Mouse (Mus musculus) cerebellum, adult 18-20 months (tissue): ENCODE results near the gene Sae1.

ENCODE experiments used
- DNase-seq, 2 experiments: peaks; one replicate each; pipeline ENCODE4 v3.0.0; 2021

Sae1 gene

DNA sequence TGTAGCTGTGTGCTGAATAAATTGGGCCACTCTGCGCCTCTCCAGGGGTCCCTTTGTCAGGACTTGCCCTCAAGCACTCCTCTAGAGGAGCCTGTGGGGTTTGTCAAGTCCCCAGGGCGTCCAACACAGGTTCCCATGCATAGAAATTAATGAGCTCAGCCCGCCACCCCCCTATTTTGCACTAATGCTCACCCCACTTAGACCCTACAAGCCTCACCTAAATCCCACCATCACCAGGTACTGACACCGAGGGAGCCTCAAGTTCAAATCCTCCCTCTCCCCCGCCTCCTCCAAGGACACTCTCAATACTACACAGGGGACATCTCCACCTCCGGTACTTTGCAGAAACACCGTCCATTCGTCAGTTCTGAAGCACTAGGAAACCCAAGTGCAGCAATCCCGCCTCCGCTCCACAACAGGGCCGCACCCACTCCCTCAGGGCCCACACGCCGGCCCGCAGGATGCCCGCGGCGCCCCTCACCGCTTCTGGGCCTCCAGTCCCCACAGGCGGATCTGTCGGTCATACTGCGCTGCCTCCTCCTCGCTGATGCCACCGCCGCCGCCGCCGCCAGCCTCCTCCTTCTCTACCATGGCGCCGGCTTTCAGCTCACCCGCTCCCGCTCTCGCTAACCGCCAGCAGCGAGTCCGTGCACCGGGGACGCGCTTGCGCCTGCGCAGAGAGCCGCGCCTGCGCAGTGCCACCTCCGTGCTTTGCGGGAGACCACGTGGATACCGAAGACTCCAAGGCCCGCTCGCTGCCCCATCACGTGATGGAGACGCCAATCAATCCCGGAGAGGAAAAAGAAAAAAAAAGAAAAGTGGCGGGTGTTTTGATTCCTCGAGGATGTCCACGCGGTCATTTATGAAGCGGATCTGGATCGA, at the start of gene Sae1:
Sae1 (minus strand) TSS at position 647 of the 882 bp plus-strand sequence.
- peak; percentile 97 to 98 for DNase-seq

DNA sequence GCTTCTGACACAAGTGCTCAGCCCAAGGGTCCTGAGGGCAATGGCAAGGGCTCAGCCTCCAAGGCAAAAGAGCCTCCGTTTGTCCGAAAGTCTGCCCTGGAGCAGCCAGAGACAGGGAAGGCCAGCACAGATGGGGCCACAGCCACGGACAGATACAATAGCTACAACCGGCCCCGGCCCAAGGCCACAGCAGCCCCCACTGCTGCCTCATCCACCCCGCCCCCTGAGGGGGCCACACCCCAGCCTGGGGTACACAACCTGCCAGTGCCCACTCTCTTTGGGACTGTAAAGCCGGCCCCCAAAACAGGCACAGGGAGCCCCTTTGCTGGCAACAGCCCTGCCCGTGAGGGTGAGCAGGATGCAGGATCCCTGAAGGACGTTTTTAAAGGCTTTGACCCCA, 47.5 kb upstream of the Sae1 start:
- DNase-seq, result no peak

DNA sequence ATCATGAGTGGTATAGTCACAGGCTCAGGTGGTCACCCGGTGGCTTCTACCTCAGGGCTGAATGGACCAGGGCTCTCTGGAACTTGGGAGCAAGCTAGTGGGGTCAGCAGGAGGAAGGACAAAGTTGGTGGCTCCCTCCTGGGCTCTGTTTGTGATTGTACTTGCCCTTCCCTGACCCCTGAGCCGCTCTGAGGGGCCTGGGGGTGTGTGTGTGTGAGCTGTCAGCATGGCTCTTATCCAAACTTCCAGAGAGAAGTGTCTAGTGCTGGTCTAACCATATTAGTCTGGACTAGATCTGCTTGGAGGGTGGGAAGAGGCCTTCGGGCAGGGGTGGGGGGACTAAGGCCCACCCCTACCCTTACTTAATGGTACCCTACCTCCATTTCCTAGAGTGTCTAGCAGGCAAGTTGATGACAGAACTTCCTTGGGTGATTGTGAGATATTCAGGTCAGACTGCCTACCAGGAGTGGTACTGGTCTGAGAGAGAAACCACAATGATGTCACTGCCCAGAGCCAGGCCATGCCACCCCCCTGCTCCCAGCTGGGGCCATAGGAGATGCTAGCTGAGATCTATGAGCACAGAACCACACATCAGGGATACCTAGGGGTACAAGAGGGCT, 45.9 kb upstream of the Sae1 start:
- no peak for DNase-seq

DNA sequence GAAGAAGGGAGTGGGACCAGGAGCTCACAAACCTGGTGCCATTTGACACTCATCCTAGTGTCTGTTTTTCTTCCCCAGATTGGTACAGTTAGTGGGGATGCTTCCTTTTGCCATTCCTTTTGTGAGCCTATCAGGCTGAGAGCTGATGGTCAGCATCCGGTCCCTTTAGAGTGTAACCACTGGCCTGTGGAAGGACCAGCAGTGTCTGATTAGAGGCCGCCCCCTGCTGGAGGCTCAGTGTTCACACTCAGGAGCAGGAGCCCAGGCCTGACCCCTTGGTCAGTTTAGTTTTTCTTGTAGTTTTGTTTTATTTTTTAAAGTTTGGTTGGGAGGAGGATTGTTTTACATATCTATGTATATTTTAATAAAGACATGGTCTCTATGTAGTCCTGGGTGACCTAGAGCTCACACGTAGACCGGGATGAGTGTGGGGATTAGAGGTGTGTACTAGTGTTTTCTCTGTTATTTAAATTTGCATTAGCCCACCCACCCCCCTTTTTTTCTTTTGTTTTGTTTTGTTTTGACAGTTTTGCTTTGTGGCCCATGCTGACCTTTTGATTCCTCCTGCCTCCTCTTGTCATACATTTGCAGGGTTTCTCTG, 38.6 kb upstream of the Sae1 start:
- DNase-seq, result peak; percentile 83 to 84

DNA sequence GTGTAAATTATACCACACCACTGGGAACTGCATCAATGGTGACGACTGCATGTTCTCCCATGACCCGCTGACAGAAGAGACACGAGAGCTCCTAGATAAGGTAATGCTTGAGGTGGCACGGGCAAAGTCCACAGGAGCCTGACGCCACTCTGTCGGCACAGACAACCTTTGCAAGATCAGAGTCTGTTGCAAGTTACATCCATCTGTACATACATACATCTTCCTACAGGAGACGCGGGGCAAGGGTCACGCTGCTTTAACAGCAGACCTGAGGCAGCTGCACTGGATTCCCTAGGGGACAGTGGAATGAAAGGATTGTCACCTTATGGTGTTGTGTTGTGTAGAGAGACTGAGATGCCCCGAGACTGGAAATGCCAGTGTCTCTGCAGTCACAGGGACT, 38.1 kb upstream of the Sae1 start:
- no peak for DNase-seq

DNA sequence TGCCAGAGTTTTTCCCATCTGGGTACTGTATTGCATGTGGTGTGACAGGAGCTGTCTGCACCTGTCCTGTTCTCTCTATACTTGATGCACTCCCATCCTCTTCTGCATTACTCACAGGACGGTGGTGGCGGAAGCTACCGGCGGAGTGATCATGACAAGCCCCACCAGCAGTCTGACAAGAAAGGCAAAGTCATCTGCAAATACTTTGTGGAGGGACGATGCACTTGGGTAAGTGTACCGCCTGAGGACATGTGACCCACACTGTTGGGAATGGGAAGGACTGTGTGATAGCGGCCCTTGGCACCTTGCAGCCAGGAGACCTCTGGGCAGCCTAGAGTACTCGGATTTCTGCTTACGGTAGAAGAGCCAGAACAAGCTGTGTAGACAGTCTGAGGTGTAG, 36.1 kb upstream of the Sae1 start:
- no peak for DNase-seq

DNA sequence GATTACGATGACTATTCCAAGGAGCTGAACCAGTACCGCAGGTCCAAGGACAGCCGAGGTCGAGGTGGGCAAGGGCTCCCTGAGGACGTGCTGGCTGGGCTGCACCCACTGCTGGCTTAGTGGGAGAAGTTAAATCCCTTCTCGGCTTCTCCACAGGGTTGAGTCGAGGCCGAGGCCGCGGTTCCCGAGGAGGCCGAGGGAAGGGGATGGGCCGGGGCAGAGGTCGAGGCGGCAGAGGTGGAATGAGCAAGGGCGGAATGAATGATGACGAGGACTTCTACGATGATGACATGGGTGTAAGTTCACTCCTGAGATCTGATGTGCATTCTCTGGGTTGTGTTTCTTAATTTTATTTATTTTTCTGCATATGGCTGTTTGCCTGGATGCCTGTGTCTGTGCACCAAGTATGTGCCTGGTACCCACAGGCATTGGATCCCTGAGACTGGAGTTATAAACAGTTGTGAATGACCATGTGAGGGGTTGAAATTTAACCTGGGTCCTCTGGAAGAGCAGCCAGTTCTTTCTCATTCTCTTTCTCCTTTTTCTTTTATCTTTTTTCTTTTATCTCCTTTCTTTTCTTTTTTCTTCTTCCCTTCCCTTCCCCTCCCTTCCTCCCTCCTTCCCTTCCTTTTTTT, 34.7 kb upstream of the Sae1 start:
- no peak for DNase-seq

DNA sequence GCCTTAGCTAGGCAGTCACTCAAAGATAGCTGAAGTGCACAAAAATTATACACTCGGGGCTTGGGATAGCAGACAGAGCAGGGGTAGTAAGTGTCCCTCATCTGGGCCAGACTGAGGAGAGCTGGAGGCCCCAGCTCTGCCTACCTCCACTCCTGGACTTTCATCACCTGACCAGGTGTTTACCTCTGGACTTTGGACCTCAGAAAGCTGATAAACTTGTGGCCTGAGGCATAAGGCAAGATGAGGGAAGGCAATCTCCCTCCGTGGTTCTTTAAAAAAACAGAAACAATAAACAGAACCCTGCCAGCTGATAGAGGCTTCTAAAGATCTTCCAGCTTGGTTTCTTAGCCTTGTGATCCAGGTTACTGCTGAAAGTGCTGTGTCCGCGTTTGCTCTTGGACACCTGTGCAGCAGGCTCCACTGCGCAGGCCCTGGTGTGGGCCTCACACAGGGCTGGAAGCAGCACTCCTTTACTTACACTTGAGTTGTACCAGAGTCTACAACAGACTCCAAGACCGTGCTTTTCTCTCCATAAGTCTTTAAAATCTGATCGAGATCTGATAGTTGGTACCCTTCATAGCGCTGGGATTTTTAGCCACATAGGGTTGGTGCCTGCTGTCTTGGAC, 33.0 kb upstream of the Sae1 start:
- DNase-seq, result no peak

DNA sequence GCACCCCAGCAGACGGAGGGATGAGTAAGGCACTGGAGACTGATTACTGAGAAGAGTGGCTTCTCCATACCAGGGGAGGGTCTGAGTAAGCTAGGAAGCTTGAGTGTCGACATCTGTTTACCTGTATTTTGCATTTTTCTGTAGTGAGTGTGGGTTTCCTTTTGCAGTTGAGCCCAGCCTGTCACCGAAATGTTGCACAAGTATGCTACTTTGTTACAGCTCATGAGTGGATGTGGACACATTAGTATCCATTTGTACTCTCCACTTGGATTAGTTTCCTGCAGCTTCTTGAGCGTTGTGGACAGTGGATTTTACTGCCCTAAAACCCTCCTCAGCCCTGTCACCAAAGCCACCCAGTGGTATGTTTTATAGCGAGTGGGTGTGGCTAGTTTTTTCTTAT, 31.1 kb upstream of the Sae1 start:
- DNase-seq, result no peak

DNA sequence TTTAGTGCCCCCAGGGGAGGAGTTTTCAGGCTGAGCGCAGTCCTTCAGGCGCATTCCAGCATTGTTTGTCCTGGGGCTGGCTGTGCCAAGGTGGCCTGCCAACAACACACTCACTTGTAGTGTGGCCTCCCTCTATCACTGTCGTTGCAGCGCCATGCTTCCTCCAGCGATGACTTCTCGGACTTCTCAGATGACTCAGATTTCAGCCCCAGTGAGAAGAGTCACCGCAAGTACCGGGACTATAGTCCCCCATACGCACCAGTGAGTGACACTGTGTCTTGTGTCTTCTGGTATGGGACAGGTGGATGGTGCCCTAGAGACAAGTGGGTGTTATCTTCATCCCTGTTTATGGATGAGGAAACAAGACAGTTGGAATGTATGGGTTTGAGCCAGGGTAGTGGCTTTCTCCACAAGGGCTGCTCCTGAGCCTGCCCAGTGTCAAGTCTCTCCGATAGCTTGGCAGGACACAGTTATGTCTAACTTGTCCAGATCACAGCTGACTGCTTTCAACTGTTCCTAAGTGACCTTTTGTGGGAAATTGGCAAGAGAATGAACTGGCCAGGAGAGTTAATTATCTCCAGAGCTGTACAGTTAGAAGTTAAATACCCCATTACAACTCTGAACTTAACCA, 29.6 kb upstream of the Sae1 start:
- DNase-seq, result no peak

DNA sequence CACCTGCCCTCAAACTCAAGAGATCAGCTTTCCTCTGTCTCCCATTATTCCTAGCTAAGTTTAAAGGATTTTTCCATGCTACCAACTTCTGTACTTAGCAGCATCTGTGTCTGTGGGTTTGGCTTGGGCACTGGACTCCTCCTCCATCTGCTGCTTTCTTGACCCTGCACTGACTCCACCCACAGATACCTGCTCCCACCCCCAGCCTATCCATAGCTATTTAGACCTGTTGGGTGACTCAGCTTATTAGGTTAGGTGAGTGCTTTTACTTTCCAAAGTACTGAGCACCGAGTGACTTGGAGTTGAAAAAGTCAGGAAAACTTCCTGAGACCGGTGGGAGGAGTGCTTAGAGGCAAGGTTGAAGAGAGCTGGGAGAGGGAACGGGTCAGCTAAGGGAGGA, 27.8 kb upstream of the Sae1 start:
- DNase-seq, result no peak

DNA sequence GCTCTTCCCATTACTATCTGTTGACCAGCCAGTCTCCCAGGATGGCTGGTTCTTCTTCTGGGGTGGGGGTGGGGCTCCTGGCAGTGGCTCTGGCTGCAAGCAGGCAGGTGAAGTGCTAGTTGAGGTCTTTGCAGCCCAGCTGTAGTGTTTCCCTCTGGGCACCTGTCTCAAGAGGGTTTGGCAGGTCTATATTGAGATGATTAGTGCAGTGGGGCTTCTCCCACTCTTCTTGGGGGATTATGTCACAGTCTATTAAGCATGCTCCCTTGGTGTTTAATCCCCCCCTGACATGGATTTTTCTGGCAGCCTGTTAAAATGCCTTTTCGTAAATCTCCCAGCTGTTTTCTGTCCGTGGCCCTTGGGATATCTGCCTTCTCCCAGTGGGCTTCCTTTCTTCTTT, 25.3 kb upstream of the Sae1 start:
- DNase-seq, result no peak

DNA sequence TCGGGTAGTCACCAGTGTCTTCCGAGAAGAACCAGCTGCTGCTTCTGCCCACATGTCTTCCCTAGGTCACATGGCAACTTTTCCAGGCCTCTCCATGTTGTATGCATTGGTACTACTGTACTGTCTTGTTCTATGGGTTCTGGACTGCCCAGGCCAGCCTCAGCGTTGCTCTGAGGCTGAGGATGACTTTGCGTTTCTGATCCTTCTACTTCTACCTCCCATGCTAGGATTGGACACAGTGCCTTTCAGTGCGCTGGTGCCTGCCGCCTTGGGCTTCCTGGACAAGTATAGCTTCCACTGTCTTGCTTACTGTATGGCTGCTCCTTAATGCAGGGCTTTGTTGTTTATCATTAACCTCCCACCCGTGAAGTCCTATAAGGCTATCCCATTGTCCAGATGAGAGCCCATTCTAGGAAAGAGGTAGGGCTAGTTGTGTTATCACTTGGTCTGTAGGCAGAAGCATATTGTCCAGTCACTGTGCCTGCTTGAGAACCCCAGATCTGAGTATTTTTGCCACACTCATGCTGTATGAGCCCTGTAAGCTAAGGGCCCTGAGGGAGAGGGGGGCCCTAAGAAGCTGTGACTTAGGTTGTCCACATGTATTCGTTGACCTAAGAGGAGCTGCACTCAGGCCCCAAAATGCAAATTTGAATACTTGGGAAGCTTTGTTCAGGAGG, 24.8 kb upstream of the Sae1 start:
- DNase-seq, result no peak

DNA sequence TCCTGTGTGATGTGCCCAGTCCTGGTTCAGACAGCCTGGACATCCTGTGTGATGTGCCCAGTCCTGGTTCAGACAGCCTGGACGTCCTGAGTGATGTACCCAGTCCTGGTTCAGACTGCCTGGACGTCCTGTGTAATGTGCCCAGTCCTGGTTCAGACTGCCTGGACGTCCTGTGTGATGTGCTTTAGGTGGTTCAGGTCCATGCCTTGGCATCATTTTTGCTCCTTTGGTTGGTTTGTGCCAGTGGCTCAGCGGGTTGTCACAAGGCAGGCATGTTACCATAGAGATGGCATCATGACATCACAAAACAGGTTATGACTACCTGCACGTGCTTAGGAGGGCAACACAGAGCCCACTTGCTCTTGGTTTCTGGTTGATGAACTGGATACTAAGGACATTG, 23.5 kb upstream of the Sae1 start:
- DNase-seq, result no peak

DNA sequence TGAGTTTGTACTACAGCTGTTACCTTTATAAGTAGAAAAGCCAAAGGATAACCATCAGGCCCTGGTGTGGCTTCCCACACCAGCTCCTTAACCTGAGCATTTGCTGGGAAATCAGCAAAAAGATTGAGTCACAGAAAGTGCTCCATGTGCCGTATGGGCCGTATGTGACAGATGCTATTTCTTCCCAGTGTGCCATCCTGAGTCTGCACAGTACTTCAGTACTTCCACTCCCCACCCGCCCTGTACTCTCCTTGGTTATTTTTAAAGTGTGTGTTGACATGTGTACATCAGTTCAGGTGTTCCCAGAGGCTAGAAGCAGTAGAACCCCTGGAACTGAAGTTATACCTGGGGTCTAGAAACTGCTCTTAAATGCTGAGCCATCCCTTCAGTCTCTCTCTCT, 19.4 kb upstream of the Sae1 start:
- DNase-seq, result no peak

DNA sequence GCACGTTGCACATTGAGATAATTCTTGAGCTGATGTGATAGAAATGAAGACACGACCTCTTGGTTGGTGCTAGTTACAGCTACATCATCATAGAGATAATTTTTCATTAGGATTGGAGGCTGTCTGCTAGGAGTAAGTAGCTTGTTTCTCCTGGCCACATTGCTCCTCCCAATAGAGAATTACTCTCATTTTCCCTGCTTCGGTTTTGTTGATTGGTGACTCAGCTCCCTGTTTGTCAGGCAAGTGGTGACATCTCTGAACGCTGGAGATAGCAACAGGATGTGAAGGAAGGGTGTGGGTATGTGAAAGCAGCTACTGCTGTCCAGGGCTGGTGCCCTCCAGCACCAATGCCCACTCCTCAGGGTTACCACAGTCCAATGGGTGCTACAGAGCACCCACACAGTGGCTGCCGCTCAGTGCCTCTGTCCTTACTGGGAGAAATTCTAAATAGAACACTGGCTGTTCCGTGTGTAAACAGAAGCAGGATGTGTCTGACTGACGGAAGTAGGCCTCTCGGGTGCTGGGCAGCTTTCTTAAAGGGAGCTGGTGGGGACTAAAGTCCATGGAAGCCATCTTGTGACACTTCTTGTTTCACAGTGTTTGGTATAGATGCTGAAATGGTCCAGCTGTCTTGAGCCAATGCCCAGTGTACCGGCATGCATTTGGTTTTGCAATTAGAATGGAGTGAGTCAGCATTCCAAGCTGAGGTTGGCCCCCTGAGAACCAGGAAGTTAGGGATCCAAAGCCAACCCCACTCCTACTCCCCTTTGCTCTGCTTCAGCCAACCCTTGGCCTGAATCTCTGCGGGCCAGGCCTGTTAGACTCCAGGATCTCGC, 18.1 kb upstream of the Sae1 start:
- DNase-seq, result peak in 1 of 2 experiments; percentile 45

DNA sequence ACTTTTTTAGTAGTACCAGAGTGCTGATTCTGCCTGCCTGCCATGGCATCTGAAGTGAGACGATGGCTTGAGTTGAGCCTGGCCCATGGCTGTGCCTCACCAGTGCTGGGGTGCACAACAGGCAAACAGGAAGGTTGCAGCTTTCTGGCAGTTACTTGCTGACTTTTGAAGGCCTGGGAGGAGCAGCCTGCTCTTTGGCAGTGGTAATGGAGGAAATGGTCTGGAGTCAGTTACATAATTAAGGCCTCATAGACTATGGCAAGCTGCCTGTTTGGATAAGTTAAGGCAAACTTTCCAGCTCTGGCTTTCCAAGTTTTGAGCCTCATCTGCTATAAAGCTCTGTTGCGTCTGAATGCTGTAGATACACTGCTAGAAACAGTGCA, 17.5 kb upstream of the Sae1 start:
- DNase-seq, result peak in 1 of 2 experiments; percentile 39

DNA sequence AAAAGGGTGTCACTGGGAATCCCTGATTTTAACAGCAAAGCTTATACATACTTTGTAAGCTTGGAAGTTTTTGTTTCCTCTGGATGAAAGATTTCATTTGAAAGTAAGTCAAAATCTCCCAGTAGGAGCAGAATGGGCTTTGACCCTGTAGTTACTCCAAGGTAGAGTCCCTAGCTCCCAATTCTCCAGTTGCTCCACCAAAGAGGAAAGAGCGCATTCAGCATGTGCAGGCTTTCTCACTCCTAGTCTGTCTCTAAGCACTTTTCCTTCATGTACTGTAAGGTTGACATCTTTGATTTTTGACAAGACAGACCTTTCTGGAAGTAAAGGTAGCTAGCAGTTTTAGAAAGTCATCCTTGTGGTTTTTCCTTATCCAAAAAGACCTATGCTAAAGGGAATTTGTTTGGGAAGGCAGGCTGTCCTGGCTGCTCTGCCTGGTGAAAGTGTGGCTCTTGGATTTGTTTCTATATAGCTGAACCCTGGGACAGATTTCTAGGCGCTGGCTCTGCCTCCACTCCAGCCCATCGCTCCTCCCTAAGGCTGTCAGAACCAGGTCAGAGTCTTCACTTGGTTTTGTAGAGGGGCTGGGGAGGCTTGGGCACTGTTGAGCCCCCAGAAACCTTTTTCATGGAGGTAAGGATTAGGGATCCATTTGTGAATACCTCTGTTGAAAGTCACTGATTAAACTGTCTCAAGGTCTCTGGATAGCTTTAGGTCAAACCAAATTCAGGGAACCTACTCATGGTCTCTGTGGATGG, 16.9 kb upstream of the Sae1 start:
- DNase-seq, result peak in 1 of 2 experiments; percentile 32

DNA sequence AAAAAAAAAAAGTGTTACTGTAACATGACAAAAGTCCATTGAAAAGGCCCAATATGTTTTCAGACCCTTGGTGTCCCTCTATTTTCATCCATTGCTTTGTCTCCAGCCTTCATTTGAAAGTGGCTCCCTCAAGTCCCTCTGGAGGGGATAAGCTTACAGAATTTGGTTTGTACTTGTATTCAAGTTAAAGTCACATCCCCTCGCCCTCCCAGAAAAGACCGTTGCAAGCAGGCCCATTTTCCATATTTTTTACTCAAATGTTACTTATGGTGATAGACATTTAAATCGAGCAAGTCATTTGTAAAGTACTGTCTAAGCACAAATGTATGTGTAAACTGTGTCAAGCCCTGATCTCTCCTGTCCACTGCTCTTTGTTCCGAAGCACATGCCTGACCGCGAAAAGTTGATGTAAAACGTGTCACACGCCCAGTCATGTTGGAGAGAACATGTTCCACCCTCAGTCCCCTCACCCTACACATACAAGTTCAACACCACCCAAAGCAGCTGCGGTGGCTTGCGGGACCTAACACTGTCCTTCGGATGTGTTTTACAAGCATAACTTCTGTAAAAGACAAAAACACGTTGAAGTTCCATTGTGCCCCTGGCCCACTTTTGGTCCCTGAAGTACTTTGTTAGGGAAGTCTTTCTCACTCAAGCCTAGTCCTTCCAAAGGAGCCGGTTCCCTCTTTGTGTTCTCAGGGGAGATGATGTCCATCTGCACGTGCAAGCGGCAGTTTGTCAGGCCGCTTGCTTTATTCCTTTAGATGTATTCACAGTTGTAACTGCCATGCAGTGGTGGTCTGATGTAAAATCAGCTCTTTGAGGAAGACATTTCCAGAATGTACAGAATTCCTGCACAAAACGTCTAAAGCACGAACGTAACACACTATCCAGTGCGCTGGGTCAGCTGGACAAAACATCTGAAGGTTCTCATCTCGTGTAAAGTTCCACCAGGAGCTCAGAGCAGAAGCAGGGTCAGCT, 15.7 kb upstream of the Sae1 start:
- peak in 1 of 2 experiments; percentile 36 for DNase-seq
